Mouse (Mus musculus) heart, postnatal 0 days (tissue): Measurements from ENCODE around the gene Zfhx3. TPM values are rescaled to one million over a fixed set of nuclear protein-coding genes. Genes with fewer than 3 reads are reported as not detected.
A peak's percentile ranks its signal among the peaks of the same experiment; 100 is the strongest.

Source experiments
- ATAC-seq: fragments of 200-750 bp; cut with Nextera tagmentation; 2 replicates; pipeline ENCODE4 v1.8.0; 2017; ENCODE audit warnings: low read depth, moderate number of reproducible peaks, moderate library complexity; ENCODE audit not compliant: insufficient read depth
- DNase-seq: peaks from one replicate; pipeline ENCODE4 v3.0.0-alpha.2; 2016; ENCODE audit warnings: low spot score
- H3K27ac ChIP-seq: fragments of 300-500 bp; sonication (generic); 2 replicates; pipeline ENCODE4 v1.5.1; 2014; ENCODE audit warnings: low read depth, mild to moderate bottlenecking
- H3K27me3 ChIP-seq: fragments of 300-500 bp; sonication (generic); 2 replicates; pipeline ENCODE4 v1.6.1; 2014; ENCODE audit warnings: low read length, mixed read lengths; ENCODE audit not compliant: control insufficient read depth, insufficient read depth
- H3K36me3 ChIP-seq: fragments of 300-500 bp; sonication (generic); replicated peaks from 2 replicates; pipeline ENCODE4 v1.6.1; 2014; ENCODE audit warnings: low read length, mixed read lengths; ENCODE audit not compliant: control insufficient read depth, insufficient read depth
- H3K4me1 ChIP-seq: fragments of 300-500 bp; sonication (generic); 2 replicates; pipeline ENCODE4 v1.6.1; 2014; ENCODE audit warnings: antibody characterized with exemption; ENCODE audit not compliant: control insufficient read depth, insufficient read depth
- H3K4me2 ChIP-seq: fragments of 300-500 bp; sonication (generic); 2 replicates; pipeline ENCODE4 v1.6.1; 2014; ENCODE audit warnings: low read depth, mild to moderate bottlenecking, low read length, moderate library complexity
- H3K4me3 ChIP-seq: fragments of 300-500 bp; sonication (generic); 2 replicates; pipeline ENCODE4 v1.5.1; 2014; ENCODE audit warnings: low read depth, low read length
- H3K9ac ChIP-seq: fragments of 300-500 bp; sonication (generic); replicated peaks from 2 replicates; pipeline ENCODE4 v1.6.1; 2014; ENCODE audit warnings: low read depth, low read length, mixed read lengths
- H3K9me3 ChIP-seq: fragments of 300-500 bp; sonication (generic); replicated peaks from 2 replicates; pipeline ENCODE4 v1.6.1; 2016; ENCODE audit warnings: low read length; ENCODE audit not compliant: control insufficient read depth
- CTCF ChIP-seq: IDR thresholded peaks from 2 replicates; pipeline ENCODE4 v1.5.1; 2016; ENCODE audit warnings: antibody characterized with exemption, control low read depth, low read depth
- EP300 ChIP-seq: IDR thresholded peaks from 2 replicates; pipeline ENCODE4 v1.6.1; 2016; ENCODE audit warnings: antibody characterized with exemption, low read depth
- WGBS: fragments of 180-500 bp; shearing (Covaris S2); extraction: QIAGEN DNeasy Blood & Tissue Kit; methylation state at CpG from one replicate; pipeline ENCODE4 v1.1.7; 2014; 5-methylcytosine and 5-hydroxymethylcytosine counted together
- polyA plus RNA-seq: library from polyadenylated mRNA; unstranded; fragments of >200 nt; fragmentation: Nextera tagmentation; extraction: Ambion mirVana; gene quantifications from 2 replicates; pipeline ENCODE4 v1.2.1, GENCODE M21; 2015
- total RNA-seq: library from RNA; depleted of rRNA; stranded (reverse); fragments of >200 nt; gene quantifications from 2 replicates; pipeline ENCODE4 v1.2.3, GENCODE M21; 2014; ENCODE audit warnings: low replicate concordance

Gene Zfhx3
- total and polyA plus RNA-seq, 2 experiments from 2014 or later, result 2.0 to 2.5 TPM

GRCm38 (mm10) chr8:108803017-108803416, 860.6 kb downstream of the Zfhx3 start:
- peaks cover 18% of the 10 kb centered on the region for H3K36me3 ChIP-seq
- H3K4me1 ChIP-seq, result peaks cover 4% of the 10 kb centered on the region; the same call in 1 of the 2 replicates
- TF ChIP-seq EP300 (no peak), CTCF (no peak)
- no peak overlapping the region for H3K4me3 ChIP-seq
- ATAC-seq (no peak), DNase-seq (no peak)
- H3K4me2 ChIP-seq, result no peak overlapping the region
- 89% methylated on average over 6 of the region's 6 CpGs for WGBS
- no peak overlapping the region for H3K27ac ChIP-seq
- H3K27me3 ChIP-seq, result no peaks in the 10 kb centered on the region
- H3K9ac ChIP-seq, result no peak overlapping the region
- H3K9me3 ChIP-seq, result no peaks in the 10 kb centered on the region

DNA sequence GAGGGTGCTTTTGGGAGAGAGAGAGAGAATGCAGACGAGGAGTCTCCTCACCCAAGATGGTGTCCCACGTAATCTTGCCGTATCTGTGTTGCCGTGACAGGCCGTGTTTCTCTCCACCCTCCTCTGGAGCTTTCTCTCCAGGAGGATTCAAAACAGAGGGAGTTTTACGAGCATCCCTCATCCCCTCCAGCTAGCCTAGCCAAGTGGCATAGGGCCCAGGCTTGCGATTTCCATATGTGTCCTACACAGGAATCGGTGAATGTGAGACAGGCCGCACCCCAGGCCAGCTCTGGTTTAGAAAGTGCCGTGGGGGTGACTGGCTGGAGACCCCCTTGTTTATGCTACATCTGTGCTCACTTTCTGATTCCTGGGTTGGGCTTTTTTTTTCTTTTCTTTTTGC, 869.2 kb downstream of the Zfhx3 start:
- H3K9ac ChIP-seq, result no peak overlapping the region
- DNase-seq (no peak), ATAC-seq (no peak)
- no peak overlapping the region for H3K27ac ChIP-seq
- no peak overlapping the region for H3K4me2 ChIP-seq
- H3K27me3 ChIP-seq, result no peaks in the 10 kb centered on the region
- H3K36me3 ChIP-seq, result no peaks in the 10 kb centered on the region
- H3K9me3 ChIP-seq, result no peaks in the 10 kb centered on the region
- 83% methylated on average over 10 of the region's 10 CpGs for WGBS
- H3K4me3 ChIP-seq, result no peak overlapping the region
- TF ChIP-seq EP300, result no peak
- no peak for TF ChIP-seq CTCF
- H3K4me1 ChIP-seq, result no peaks in the 10 kb centered on the region

DNA sequence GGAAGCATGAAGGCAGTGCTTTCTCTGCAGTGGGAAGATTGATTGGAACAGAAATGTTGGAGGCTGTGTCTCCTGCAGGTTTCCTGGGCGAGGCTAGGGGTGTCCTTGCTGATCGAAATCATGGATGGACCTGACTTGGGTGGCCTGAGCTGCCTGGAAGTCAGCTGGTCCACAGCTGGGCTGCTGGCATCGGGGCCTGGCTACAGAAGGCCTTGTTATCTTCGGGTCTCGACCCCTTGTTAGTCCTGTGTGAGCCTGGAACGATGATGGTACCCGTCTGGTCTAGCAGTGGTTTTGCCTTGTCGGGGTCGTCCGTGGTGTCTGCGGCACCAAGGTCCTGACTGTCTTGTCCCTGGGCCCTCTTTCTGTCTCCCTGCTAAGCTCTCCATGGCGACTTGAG, 870.9 kb downstream of the Zfhx3 start:
- no peak overlapping the region for H3K9ac ChIP-seq
- H3K36me3 ChIP-seq, result no peaks in the 10 kb centered on the region
- H3K27me3 ChIP-seq, result no peaks in the 10 kb centered on the region
- no peaks in the 10 kb centered on the region for H3K4me1 ChIP-seq
- no peak overlapping the region for H3K4me3 ChIP-seq
- WGBS, result 74% methylated on average over 12 of the region's 12 CpGs
- TF ChIP-seq CTCF, result no peak
- no peak for TF ChIP-seq EP300
- DNase-seq (no peak), ATAC-seq (no peak)
- no peak overlapping the region for H3K4me2 ChIP-seq
- H3K9me3 ChIP-seq, result no peaks in the 10 kb centered on the region
- no peak overlapping the region for H3K27ac ChIP-seq

DNA sequence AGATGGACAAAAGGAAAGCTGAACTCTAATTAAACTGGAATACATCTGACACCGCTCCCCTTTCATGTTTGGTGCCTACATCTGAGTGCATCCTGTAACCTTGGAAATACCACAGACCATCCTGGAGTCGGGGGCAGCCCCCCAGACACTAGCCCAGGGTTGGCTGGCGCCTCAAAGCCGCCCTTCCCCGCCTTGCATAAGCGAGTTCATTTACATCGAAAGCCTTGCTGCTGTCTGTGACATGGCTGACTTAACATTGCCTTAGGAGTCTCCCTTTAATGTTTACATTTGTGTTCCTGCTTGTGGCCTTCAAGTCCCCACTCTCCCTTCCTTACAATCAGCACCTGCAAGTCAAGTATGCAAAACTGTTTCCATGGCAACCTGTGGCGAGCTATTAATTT, 876.8 kb downstream of the Zfhx3 start:
- no peak overlapping the region for H3K4me2 ChIP-seq
- no peak overlapping the region for H3K4me3 ChIP-seq
- no peaks in the 10 kb centered on the region for H3K9me3 ChIP-seq
- DNase-seq, result no peak
- peaks cover 7% of the 10 kb centered on the region for H3K4me1 ChIP-seq
- WGBS, result 55% methylated on average over 8 of the region's 8 CpGs
- ATAC-seq, result no peak
- no peak overlapping the region for H3K27ac ChIP-seq
- no peak for TF ChIP-seq EP300
- no peak for TF ChIP-seq CTCF
- no peaks in the 10 kb centered on the region for H3K36me3 ChIP-seq
- no peaks in the 10 kb centered on the region for H3K27me3 ChIP-seq
- H3K9ac ChIP-seq, result no peak overlapping the region

DNA sequence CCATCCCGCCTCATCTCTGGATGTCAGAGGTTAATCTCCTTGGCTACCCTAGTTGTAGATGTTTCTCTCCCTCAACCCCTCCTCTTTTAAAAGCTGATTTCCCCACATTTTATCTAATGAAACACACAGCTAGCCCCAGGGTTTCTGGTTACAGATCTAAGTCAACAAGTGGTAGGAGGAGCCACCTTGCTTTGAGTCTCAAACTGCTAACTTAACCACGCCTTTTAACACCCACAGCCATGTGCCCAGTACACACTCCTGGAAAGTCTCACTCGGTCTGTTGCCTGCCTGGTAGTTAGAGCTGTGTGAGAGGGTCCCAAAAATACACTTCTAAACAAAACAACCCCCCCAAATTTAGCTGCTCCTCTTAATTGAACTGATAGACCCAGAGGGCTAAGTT, 877.4 kb downstream of the Zfhx3 start:
- DNase-seq (no peak), ATAC-seq (no peak)
- no peak overlapping the region for H3K9ac ChIP-seq
- peak overlapping the region; percentile 25 for H3K4me3 ChIP-seq
- H3K27ac ChIP-seq, result no peak overlapping the region
- TF ChIP-seq CTCF, result no peak
- TF ChIP-seq EP300, result no peak
- H3K9me3 ChIP-seq, result no peaks in the 10 kb centered on the region
- WGBS, result 17% methylated on average over 3 of the region's 3 CpGs
- H3K36me3 ChIP-seq, result no peaks in the 10 kb centered on the region
- peak overlapping the region; percentile 58 for H3K4me2 ChIP-seq
- no peaks in the 10 kb centered on the region for H3K27me3 ChIP-seq
- peaks cover 7% of the 10 kb centered on the region for H3K4me1 ChIP-seq

DNA sequence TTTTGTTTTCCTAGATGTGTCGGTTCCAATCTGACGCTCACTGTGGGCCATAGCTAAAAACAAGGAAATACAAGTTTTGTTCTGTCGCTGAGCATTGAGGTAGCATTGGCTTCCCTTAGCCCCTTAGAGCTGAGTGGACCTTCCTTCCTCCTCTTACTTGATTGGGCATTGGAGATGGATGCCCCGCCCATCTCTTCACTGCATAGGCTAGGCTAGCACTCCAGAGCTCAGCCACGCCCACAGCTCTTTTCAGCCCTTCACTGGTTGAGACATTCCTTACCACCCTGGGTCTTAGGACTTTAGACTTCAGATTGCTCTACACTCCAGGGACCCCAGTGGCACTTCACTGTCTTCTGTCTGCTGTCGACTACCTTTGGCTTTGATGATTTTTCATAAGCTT, 878.2 kb downstream of the Zfhx3 start:
- Histone ChIP-seq H3K4me2 (peak overlapping the region; percentile 58), H3K9ac (no peak overlapping the region), H3K9me3 (no peaks in the 10 kb centered on the region), H3K36me3 (no peaks in the 10 kb centered on the region), H3K27me3 (no peaks in the 10 kb centered on the region), H3K4me3 (peak overlapping the region; percentile 25), H3K27ac (no peak overlapping the region), H3K4me1 (peaks cover 7% of the 10 kb centered on the region)
- TF ChIP-seq CTCF (no peak), EP300 (no peak)
- 22% methylated on average over 6 of the region's 6 CpGs for WGBS
- ATAC-seq (peak; percentile 80), DNase-seq (peak; percentile 70)
